Mouse (Mus musculus): ENCODE measurements around the gene Zswim1. TPM values are rescaled to one million over a fixed set of nuclear protein-coding genes. Genes with fewer than 3 reads are reported as not detected.

The Zswim1 gene
- polyA plus RNA-seq (2015; fragmentation: Nextera tagmentation; extraction: Ambion mirVana): 18.2 and 20.1 TPM in 2 replicates

GRCm38 (mm10) chr2:164822636-164823165 lies at the start of gene Zswim1:
Gene Zswim1 (plus strand): TSS chr2:164822686.
- Histone ChIP-seq H3K9ac (peak within 1 kb of the TSS; percentile 66), H3K4me2 (replicated peaks) (peak within 1 kb of the TSS; percentile 63), H3K4me1 (peaks cover 19% of the 10 kb centered on the region), H3K4me3 (replicated peaks) (peak within 1 kb of the TSS; percentile 85), H3K9me3 (replicated peaks) (no peaks in the 10 kb centered on the region), H3K36me3 (peaks cover 41% of the 10 kb centered on the region), H3K27ac (replicated peaks) (peak within 1 kb of the TSS; percentile 91), H3K27me3 (no peaks in the 10 kb centered on the region)
- WGBS: under 1% methylated on average over 32 of the region's 32 CpGs
- ATAC-seq (ENCODE audit: insufficient number of reproducible peaks, low FRiP score, low TSS enrichment, low read depth): peak; percentile 98

DNA sequence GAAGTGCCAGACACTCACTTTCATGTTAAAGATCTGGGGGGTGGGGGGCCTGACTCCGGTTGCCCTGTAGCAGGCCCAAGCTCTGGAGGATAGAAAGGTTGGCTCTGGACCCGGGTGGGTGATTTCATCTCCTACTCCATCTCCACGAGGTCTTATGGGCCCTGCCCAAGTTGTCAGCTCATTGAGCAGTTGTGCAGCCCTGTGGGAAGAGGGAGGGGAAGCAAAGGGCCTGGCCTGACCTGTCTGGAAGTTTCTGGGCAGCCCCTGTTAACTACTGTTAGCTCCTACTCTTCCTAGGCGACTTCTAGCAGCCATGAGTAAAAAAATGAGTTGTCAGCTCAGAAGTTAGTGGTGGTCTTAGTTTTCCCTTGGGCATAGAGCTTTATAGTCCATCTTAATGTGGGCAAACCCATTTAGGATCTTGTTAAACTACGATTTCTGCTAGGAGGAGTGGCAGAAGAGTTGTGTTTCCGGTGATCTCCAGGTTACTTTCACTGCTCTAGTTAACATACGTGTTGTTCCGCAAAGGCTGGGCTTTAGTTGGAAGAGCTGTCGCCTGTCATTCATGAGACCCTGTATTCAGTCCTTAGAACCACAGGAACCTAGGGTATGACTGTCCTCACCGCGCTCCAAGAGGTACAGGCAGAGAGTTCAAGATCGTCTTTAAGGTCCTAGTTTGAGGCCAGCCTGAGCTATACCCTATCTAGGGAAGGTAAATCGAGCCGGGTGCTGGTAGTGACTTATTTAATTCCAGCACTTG lies 49.1 kb upstream of the Zswim1 start:
- WGBS: 78% methylated on average over 14 of the region's 14 CpGs
- Histone ChIP-seq H3K27ac (replicated peaks) (no peak overlapping the region), H3K9me3 (replicated peaks) (no peaks in the 10 kb centered on the region)

GRCm38 (mm10) chr2:164773989-164774364 lies 48.5 kb upstream of the Zswim1 start:
- Histone ChIP-seq H3K4me1 (peaks cover 30% of the 10 kb centered on the region), H3K9ac (no peak overlapping the region), H3K27me3 (no peaks in the 10 kb centered on the region; the same call in 1 of the 2 replicates), H3K36me3 (peaks cover 19% of the 10 kb centered on the region; the same call in 1 of the 2 replicates), H3K4me3 (replicated peaks) (no peak overlapping the region), H3K27ac (replicated peaks) (no peak overlapping the region), H3K4me2 (replicated peaks) (no peak overlapping the region), H3K9me3 (replicated peaks) (no peaks in the 10 kb centered on the region)
- WGBS: 78% methylated on average over 5 of the region's 5 CpGs
- no peak for ATAC-seq (ENCODE audit: insufficient number of reproducible peaks, low FRiP score, low TSS enrichment, low read depth)

More for the DNA sequence above, 49.1 kb upstream of the Zswim1 start:
- Histone ChIP-seq H3K36me3 (peaks cover 19% of the 10 kb centered on the region; the same call in 1 of the 2 replicates), H3K4me2 (replicated peaks) (no peak overlapping the region), H3K9ac (no peak overlapping the region), H3K27me3 (no peaks in the 10 kb centered on the region; the same call in 1 of the 2 replicates), H3K4me3 (replicated peaks) (no peak overlapping the region), H3K4me1 (peaks cover 30% of the 10 kb centered on the region)
- ATAC-seq (ENCODE audit: insufficient number of reproducible peaks, low FRiP score, low TSS enrichment, low read depth): no peak

DNA sequence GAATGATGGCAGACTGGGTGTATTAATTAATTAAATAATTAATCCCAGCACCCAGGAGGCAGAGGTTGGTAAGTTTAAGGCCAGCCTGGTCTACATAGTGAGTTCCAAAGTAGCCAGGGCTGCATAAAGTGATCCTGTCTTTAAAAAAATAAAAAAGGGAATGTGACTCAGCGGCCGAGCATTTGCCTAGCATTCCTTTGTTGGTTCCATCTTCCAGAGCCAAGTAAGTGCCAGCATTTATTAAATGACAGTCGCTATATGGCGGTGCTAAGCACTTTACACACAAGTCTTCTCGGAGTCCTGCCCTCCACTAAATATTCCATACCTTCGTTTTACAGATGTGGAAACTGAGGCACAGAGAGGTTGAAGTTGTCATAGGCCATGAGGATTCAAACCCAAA lies 46.4 kb upstream of the Zswim1 start:
- Histone ChIP-seq H3K9me3 (replicated peaks) (no peaks in the 10 kb centered on the region), H3K36me3 (peaks cover 18% of the 10 kb centered on the region; the same call in 1 of the 2 replicates), H3K4me3 (replicated peaks) (no peak overlapping the region), H3K27me3 (no peaks in the 10 kb centered on the region; the same call in 1 of the 2 replicates), H3K4me2 (replicated peaks) (no peak overlapping the region), H3K4me1 (peaks cover 17% of the 10 kb centered on the region), H3K9ac (no peak overlapping the region), H3K27ac (replicated peaks) (no peak overlapping the region)
- WGBS: 82% methylated on average over 6 of the region's 6 CpGs
- ATAC-seq (ENCODE audit: insufficient number of reproducible peaks, low FRiP score, low TSS enrichment, low read depth): no peak

DNA sequence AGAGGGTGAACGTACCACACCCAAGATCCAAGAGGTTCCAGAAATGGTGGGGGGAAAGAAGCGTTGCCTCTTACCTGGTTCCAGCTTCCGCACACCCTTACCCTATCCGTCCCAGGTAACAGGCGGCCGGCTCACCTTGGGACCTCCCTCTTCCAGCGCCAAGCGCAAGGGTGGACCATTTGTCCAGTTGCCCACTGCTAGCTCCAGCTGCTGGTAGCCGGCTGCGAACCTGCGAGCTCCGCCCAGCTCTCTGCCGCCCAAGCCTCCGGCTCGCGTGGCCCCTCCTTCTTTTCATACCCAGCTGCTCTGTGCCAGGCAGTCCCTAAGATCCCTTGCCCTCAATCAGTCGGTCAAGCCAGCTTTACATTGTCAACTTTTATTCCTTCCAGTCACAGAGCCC lies 45.7 kb upstream of the Zswim1 start:
- Histone ChIP-seq H3K4me1 (peaks cover 11% of the 10 kb centered on the region), H3K27me3 (no peaks in the 10 kb centered on the region; the same call in 1 of the 2 replicates), H3K4me3 (replicated peaks) (peak overlapping the region; percentile 10; the same call in 1 of the 2 replicates), H3K9ac (no peak overlapping the region), H3K4me2 (replicated peaks) (no peak overlapping the region), H3K36me3 (peaks cover 12% of the 10 kb centered on the region; the same call in 1 of the 2 replicates), H3K9me3 (replicated peaks) (no peaks in the 10 kb centered on the region), H3K27ac (replicated peaks) (no peak overlapping the region)
- WGBS: 66% methylated on average over 17 of the region's 17 CpGs
- peak; percentile 3; the same call in 1 of the 2 replicates for ATAC-seq (ENCODE audit: insufficient number of reproducible peaks, low FRiP score, low TSS enrichment, low read depth)

DNA sequence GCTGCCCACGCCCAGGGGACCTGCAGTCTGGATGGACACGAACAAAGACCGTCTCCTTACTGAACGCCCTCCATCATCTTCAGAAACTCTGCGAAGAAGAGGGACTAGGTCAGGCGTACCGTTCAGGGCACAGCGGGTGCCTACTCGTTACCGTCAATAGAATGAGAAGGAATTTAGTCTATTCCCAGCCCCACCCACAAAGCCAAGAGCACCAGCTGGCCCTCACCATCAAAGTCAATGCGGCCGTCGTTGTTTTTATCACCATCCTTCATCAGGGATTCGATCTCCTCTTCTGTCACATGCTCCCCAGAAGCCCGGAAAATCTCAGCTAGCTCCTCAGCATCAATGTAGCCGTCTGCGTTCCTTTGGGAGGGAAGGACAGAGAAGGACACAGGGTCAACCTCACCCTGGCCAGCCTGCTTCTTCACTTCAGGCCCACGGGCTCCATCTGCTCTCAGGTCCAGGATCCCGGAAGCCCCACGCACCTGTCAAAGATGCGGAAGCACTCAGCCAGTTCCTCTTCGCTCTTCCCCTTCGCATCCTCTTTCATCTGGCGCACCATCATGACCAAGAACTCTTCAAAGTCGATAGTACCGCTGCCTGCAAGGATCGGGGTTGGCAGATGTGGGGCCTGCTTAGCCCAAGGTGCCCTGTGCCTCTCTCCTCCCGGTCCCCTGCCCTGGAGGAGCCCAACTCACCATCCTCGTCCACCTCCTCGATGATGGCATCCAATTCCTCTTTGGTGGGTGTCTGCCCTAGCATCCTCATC lies 45.1 kb upstream of the Zswim1 start:
- H3K36me3 ChIP-seq: peaks cover 6% of the 10 kb centered on the region; the same call in 1 of the 2 replicates
- 0 out of 2 replicates have a peak, but pooled peaks cover 5% of the 10 kb centered on the region for H3K4me1 ChIP-seq
- no peaks in the 10 kb centered on the region; the same call in 1 of the 2 replicates for H3K27me3 ChIP-seq
- H3K4me3 ChIP-seq (replicated peaks): peak overlapping the region; percentile 10; the same call in 1 of the 2 replicates
- no peak overlapping the region for H3K4me2 ChIP-seq (replicated peaks)
- H3K9me3 ChIP-seq (replicated peaks): no peaks in the 10 kb centered on the region
- 82% methylated on average over 30 of the region's 30 CpGs for WGBS
- H3K9ac ChIP-seq: no peak overlapping the region
- ATAC-seq (ENCODE audit: insufficient number of reproducible peaks, low FRiP score, low TSS enrichment, low read depth): no peak
- H3K27ac ChIP-seq (replicated peaks): no peak overlapping the region

GRCm38 (mm10) chr2:164778015-164778287 lies 44.5 kb upstream of the Zswim1 start:
- WGBS: 94% methylated on average over 11 of the region's 11 CpGs
- ATAC-seq (ENCODE audit: insufficient number of reproducible peaks, low FRiP score, low TSS enrichment, low read depth): no peak
- H3K4me3 ChIP-seq (replicated peaks): no peak overlapping the region

DNA sequence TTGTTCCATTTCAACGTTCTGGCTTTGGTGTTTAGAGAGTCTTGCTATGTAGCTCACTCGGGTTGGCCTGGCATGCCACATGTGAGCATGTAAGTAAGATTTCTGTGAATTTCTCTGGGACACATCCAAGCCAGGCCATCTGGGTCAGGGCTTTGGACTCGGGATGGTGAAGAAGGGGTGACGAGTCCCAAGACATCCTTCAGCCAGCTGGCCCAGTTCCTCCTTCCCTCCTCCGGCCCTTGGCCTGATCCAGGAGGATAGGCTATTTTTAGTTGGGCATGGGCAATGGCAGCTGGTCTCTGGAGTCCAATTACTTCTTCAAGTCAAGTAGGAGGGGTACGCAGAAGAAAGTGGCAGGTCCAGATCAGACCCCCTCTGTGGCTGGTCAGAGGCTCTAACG lies 43.7 kb upstream of the Zswim1 start:
- no peak overlapping the region for H3K4me3 ChIP-seq (replicated peaks)

More at GRCm38 (mm10) chr2:164778015-164778287, 44.5 kb upstream of the Zswim1 start:
- Histone ChIP-seq H3K9ac (no peak overlapping the region), H3K36me3 (peaks cover 5% of the 10 kb centered on the region; the same call in 1 of the 2 replicates), H3K4me2 (replicated peaks) (no peak overlapping the region), H3K27me3 (no peaks in the 10 kb centered on the region; the same call in 1 of the 2 replicates), H3K4me1 (0 out of 2 replicates have a peak, but pooled peaks cover 5% of the 10 kb centered on the region), H3K27ac (replicated peaks) (no peak overlapping the region), H3K9me3 (replicated peaks) (no peaks in the 10 kb centered on the region)

GRCm38 (mm10) chr2:164779481-164780086 lies 42.9 kb upstream of the Zswim1 start, which contains the start of gene Tnnc2:
Gene Tnnc2 (minus strand): TSS chr2:164779967.
- H3K27ac ChIP-seq (replicated peaks): no peak within 1 kb of the TSS
- H3K9ac ChIP-seq: no peak within 1 kb of the TSS
- peaks cover 3% of the 10 kb centered on the region for H3K4me1 ChIP-seq
- no peaks in the 10 kb centered on the region for H3K9me3 ChIP-seq (replicated peaks)
- WGBS: 62% methylated on average over 8 of the region's 8 CpGs
- ATAC-seq (ENCODE audit: insufficient number of reproducible peaks, low FRiP score, low TSS enrichment, low read depth): no peak
- no peaks in the 10 kb centered on the region for H3K36me3 ChIP-seq
- H3K4me2 ChIP-seq (replicated peaks): no peak within 1 kb of the TSS
- no peak within 1 kb of the TSS for H3K4me3 ChIP-seq (replicated peaks)
- no peaks in the 10 kb centered on the region; the same call in 1 of the 2 replicates for H3K27me3 ChIP-seq

More for the DNA sequence above, 43.7 kb upstream of the Zswim1 start:
- ATAC-seq (ENCODE audit: insufficient number of reproducible peaks, low FRiP score, low TSS enrichment, low read depth): no peak
- no peak overlapping the region for H3K9ac ChIP-seq
- no peak overlapping the region for H3K27ac ChIP-seq (replicated peaks)
- WGBS: 74% methylated on average over 7 of the region's 7 CpGs
- H3K4me1 ChIP-seq: no peaks in the 10 kb centered on the region
- H3K36me3 ChIP-seq: no peaks in the 10 kb centered on the region
- no peaks in the 10 kb centered on the region; the same call in 1 of the 2 replicates for H3K27me3 ChIP-seq
- H3K9me3 ChIP-seq (replicated peaks): no peaks in the 10 kb centered on the region
- H3K4me2 ChIP-seq (replicated peaks): no peak overlapping the region

DNA sequence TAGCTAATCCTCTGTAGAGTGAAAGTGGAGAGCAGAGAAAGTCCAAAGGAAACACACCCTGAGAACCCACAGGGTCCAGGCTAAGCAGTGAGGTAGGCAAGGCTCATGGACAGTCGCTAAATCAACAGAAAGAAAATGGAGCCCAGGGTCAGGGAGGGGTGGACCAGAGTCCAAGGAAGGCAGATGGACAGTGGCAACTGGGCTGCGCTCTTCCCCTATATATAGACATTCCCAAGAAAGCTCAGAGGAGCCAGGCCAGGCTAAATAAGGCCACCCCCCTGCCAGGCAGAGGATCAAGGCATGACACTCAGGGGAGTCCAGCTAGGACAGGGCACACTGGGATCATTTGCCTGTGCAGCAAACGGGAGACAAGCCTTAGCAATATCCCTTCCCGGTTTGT lies 40.6 kb upstream of the Zswim1 start:
- no peaks in the 10 kb centered on the region for H3K9me3 ChIP-seq (replicated peaks)
- 0 out of 2 replicates have a peak overlapping the region, but pooled peaks have one; percentile 17 for H3K27ac ChIP-seq (replicated peaks)
- no peak overlapping the region for H3K4me3 ChIP-seq (replicated peaks)
- H3K9ac ChIP-seq: no peak overlapping the region
- H3K4me1 ChIP-seq: peaks cover 13% of the 10 kb centered on the region
- H3K27me3 ChIP-seq: no peaks in the 10 kb centered on the region; the same call in 1 of the 2 replicates
- no peak for ATAC-seq (ENCODE audit: insufficient number of reproducible peaks, low FRiP score, low TSS enrichment, low read depth)
- 78% methylated on average over 4 of the region's 4 CpGs for WGBS
- H3K36me3 ChIP-seq: no peaks in the 10 kb centered on the region
- no peak overlapping the region for H3K4me2 ChIP-seq (replicated peaks)
